Mouse (Mus musculus) midbrain, embryonic 11.5 days (tissue): Measurements from ENCODE around the gene Cd4. TPM values are rescaled to one million over a fixed set of nuclear protein-coding genes. Genes with fewer than 3 reads are reported as not detected.

Experiments
- ATAC-seq: fragments of 200-750 bp; cut with Nextera tagmentation; 2 replicates; pipeline ENCODE4 v1.8.0; 2017; ENCODE audit warnings: moderate TSS enrichment, moderate library complexity; ENCODE audit not compliant: low FRiP score
- DNase-seq: peaks from one replicate; pipeline ENCODE4 v3.0.0; 2015; ENCODE audit warnings: low spot score; ENCODE audit errors: missing footprints
- H3K27ac ChIP-seq: fragments of 300-500 bp; sonication (generic); 2 replicates; pipeline ENCODE4 v1.5.1; 2014; ENCODE audit warnings: low read depth, low read length
- H3K27me3 ChIP-seq: fragments of 300-500 bp; sonication (generic); 2 replicates; pipeline ENCODE4 v1.6.1; 2014; ENCODE audit warnings: mild to moderate bottlenecking, low read length, moderate library complexity, mixed read lengths; ENCODE audit not compliant: control insufficient read depth, insufficient read depth
- H3K36me3 ChIP-seq: fragments of 300-500 bp; sonication (generic); 2 replicates; pipeline ENCODE4 v1.6.1; 2014; ENCODE audit warnings: mild to moderate bottlenecking, low read length, moderate library complexity, mixed read lengths; ENCODE audit not compliant: control insufficient read depth, insufficient read depth
- H3K4me1 ChIP-seq: fragments of 300-500 bp; sonication (generic); 2 replicates; pipeline ENCODE4 v1.6.1; 2014; ENCODE audit warnings: low read length; ENCODE audit not compliant: control insufficient read depth, insufficient read depth
- H3K4me2 ChIP-seq: fragments of 300-500 bp; sonication (generic); 2 replicates; pipeline ENCODE4 v1.6.1; 2014; ENCODE audit warnings: mild to moderate bottlenecking, moderate library complexity
- H3K4me3 ChIP-seq: fragments of 300-500 bp; sonication (generic); 2 replicates; pipeline ENCODE4 v1.5.1; 2014; ENCODE audit warnings: low read depth, low read length
- H3K9ac ChIP-seq: fragments of 300-500 bp; sonication (generic); 2 replicates; pipeline ENCODE4 v1.6.1; 2014; ENCODE audit warnings: low read length
- H3K9me3 ChIP-seq: fragments of 300-500 bp; sonication (generic); 2 replicates; pipeline ENCODE4 v1.6.1; 2016; ENCODE audit warnings: low read length; ENCODE audit not compliant: control insufficient read depth
- WGBS: fragments of 180-500 bp; shearing (Covaris S2); extraction: QIAGEN DNeasy Blood & Tissue Kit; methylation state at CpG from one replicate; pipeline ENCODE4 v1.1.7; 2014; 5-methylcytosine and 5-hydroxymethylcytosine counted together
- polyA plus RNA-seq: library from polyadenylated mRNA; unstranded; fragments of >200 nt; fragmentation: Nextera tagmentation; extraction: Ambion mirVana; gene quantifications from 2 replicates; pipeline ENCODE4 v1.2.1, GENCODE M21; 2014

Gene Cd4
- polyA plus RNA-seq, 1 experiment from 2014 or later = not detected

DNA sequence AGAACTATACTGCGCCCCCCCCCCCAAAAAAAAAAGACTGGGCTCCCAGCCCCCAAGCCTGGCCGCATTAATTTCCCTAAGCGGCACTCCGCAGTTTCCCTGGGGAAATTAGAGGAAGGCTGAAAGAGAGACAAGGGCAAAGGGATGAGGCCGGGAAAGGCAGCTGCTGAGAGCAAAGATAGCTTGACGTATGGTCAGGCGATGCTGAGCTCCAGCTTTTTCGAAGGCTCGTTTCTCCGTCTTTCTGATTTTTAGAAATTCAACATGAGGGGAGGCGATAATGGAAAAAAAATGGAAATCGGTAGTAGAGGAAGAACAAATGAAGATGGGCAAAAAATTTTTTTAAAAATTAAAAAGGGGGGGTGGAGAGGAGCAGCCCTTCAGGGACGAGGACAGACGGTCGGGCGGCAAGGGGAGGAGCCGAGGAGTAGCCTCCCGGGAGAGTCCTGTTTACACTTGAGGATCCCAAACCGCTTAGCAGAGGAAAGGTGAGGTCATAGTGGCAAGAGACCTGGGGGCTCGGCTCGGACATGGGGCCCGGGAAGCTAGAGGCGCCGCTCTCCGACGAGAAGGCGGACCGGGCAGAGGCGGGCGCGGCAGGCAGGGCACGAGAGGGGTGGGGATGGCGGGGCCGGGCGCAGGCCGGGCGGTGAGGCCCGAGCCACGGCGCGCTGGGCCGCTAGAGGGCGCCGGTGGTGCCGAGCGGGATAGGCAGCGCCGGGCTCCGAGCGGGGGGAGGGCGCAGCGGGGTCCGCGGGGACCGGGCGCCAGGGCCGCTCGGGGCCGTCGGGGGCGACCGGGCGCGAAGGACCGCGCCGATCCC lies 28.9 kb upstream of the Cd4 start:
- WGBS = under 1% methylated on average over 60 of the region's 67 CpGs
- H3K4me1 ChIP-seq = peaks cover 47% of the 10 kb centered on the region
- no peaks in the 10 kb centered on the region for H3K9me3 ChIP-seq
- peak overlapping the region; percentile 97 for H3K4me2 ChIP-seq
- H3K4me3 ChIP-seq = peak overlapping the region; percentile 96
- ATAC-seq (peak; percentile 49), DNase-seq (peak; percentile 100)
- H3K36me3 ChIP-seq = peaks cover 8% of the 10 kb centered on the region; the same call in 1 of the 2 replicates
- H3K27ac ChIP-seq = peak overlapping the region; percentile 99
- H3K9ac ChIP-seq = peak overlapping the region; percentile 97
- H3K27me3 ChIP-seq = no peaks in the 10 kb centered on the region

DNA sequence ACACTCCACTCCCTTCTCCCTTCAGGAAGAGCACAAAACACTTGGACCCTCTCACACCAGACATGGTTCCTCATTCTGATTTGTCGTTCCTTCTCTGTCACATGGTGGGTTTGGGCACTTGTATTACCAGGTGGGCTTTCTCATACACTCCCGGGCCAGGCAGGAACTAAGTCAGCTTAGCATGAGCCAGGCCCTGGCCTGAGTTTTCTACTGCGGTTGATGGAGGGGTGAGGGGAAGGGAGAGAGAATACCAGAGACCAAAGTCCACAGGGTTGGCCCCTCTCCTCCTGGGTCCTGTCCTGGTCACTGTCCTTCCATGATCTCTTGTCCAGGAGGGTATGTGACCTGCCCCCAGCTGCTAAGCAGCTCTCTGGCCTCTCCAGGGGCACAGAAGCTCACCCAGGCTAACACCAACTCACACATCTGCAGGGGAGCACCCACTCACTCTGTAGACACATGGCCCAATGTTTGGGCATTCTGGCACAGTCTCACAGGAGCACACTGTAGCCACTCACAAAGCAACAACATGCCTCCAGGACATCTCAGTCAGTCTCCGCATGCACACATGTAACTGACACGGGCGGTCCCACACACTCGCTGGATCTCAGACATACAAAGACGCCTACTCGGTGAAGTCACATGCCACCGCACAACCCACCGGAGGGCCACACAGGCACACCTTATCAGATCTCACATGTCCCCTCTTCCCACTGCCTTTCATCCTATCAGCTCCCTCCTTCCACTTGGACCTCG lies 28.1 kb upstream of the Cd4 start:
- Histone ChIP-seq H3K4me3 (peak overlapping the region; percentile 96), H3K27me3 (no peaks in the 10 kb centered on the region), H3K4me2 (peak overlapping the region; percentile 97), H3K9me3 (no peaks in the 10 kb centered on the region), H3K27ac (peak overlapping the region; percentile 99), H3K36me3 (peaks cover 8% of the 10 kb centered on the region; the same call in 1 of the 2 replicates), H3K9ac (peak overlapping the region; percentile 97), H3K4me1 (peaks cover 49% of the 10 kb centered on the region)
- ATAC-seq (no peak), DNase-seq (peak; percentile 92)
- 4% methylated on average over 12 of the region's 12 CpGs for WGBS

DNA sequence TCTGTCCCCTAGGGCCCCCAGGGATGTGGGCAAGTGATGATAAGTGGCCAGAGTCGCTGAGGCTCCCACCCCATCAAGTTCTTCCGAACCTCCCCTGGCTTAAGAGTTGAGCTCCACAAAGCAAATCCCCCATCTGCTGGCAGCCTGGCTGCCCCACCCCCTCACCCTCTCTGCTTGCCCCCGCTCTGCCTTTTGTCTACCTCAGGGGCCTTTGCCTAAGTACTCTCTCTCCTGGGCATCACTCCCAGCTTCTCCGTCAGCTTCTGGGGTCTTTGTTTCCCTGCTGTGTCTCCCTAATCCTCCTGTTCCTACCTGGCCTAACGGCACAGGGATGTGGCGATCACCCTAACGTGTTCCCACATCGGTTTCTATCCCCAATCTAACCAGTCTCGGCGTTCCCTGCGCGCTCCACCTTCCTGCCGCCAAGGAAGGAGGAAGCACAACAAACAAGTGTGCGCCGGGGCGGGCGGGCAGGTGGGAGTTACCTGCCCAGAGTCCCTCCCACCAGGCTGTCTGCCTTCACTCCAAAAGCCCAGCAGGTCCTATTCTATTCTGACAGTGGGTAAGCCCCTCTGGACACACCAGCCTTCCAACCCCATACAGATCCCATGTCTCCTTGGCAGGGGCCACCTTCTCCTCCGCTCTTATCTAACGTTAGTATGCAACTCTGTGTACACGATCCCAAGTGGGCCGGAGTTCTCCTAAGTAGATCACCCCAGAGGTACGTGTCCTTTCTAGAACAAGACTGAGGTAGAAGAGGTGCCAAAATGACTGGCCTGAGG lies 27.3 kb upstream of the Cd4 start:
- Histone ChIP-seq H3K27me3 (peaks cover 5% of the 10 kb centered on the region; the same call in 1 of the 2 replicates), H3K4me3 (peak overlapping the region; percentile 96), H3K27ac (peak overlapping the region; percentile 99), H3K36me3 (peaks cover 8% of the 10 kb centered on the region; the same call in 1 of the 2 replicates), H3K4me2 (peak overlapping the region; percentile 97), H3K4me1 (peaks cover 45% of the 10 kb centered on the region), H3K9me3 (no peaks in the 10 kb centered on the region), H3K9ac (peak overlapping the region; percentile 97)
- ATAC-seq (no peak), DNase-seq (peak; percentile 93)
- WGBS = 4% methylated on average over 22 of the region's 22 CpGs

DNA sequence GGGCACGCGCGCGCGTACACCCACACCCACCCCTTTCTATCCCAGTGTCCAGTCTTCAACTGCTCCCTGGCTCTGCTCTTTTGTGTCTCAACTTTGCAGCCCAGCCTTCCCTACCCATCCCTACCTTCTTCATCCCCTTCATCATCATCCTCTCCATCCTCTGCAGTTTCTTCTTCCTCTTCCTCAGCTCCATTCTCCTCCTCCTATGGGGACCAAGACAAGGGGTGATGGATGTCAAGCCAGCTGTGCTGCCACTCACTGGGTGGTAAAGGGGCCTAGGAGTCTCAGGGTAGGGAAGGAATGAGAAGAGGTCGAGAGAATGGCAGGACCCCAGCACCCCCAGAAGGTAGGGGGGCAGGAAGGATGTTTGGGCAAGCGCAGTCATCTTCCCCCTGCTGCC lies 26.5 kb upstream of the Cd4 start:
- ATAC-seq (no peak), DNase-seq (peak; percentile 75)
- H3K27ac ChIP-seq = peak overlapping the region; percentile 30; the same call in 1 of the 2 replicates
- 81% methylated on average over 7 of the region's 7 CpGs for WGBS
- H3K9ac ChIP-seq = peak overlapping the region; percentile 97
- H3K4me3 ChIP-seq = 0 out of 2 replicates have a peak overlapping the region, but pooled peaks have one; percentile 96
- H3K4me1 ChIP-seq = peaks cover 48% of the 10 kb centered on the region
- peak overlapping the region; percentile 97 for H3K4me2 ChIP-seq
- peaks cover 14% of the 10 kb centered on the region for H3K27me3 ChIP-seq
- H3K9me3 ChIP-seq = no peaks in the 10 kb centered on the region
- peaks cover 8% of the 10 kb centered on the region; the same call in 1 of the 2 replicates for H3K36me3 ChIP-seq

DNA sequence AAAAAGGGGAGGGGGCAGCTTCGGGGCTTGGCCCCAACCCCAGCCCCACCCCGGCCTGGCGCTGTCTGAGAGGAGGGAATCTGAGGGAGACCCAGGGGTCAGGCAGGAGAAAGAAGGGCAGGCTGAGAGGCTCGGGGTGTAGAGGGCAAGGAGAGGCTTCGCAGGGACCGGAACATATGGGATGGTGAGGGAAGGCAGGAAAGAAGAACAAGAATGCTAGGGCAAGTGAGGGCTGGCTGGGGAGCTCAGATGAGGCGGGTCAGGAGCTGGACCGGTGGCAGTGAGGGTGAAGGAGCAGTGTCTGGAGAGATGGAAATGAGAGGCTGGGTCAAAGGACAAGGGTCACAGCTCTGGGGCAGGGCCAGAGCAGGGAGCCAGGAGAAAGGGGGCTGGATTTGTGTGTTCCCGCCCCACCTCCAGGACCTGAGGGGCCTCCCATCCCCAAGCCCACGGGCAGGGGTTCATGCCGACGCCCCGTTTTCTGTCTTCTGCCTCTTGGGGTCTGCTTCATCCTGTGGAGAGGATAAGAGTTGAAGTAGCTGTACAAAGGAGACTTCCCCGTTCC lies 25.8 kb upstream of the Cd4 start:
- H3K9me3 ChIP-seq = no peaks in the 10 kb centered on the region
- no peak for ATAC-seq
- DNase-seq = peak; percentile 83
- no peak overlapping the region for H3K4me2 ChIP-seq
- H3K9ac ChIP-seq = no peak overlapping the region
- 53% methylated on average over 14 of the region's 14 CpGs for WGBS
- H3K27me3 ChIP-seq = peaks cover 14% of the 10 kb centered on the region
- peaks cover 8% of the 10 kb centered on the region; the same call in 1 of the 2 replicates for H3K36me3 ChIP-seq
- H3K4me3 ChIP-seq = no peak overlapping the region
- H3K4me1 ChIP-seq = peaks cover 44% of the 10 kb centered on the region
- peak overlapping the region; percentile 30; the same call in 1 of the 2 replicates for H3K27ac ChIP-seq

DNA sequence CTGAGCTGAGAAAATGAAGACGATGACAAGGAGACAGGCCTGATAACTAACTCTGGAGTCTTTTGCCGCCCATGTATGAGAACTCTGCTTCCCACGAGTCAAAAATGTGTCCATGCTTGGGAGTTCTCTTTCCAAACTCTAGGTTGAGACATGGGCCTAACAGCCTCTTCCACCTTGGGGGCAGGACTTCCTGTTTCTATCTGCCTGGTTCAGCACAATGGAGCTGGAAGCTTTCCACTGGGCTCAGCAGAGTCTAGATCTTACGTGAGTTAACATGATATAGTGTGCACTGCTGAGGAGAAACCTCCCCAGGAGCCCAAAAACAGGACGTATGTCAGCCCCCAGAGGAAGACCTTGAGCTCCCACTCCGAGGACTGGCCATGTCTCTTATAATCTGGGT lies 25.2 kb upstream of the Cd4 start:
- Histone ChIP-seq H3K4me1 (peaks cover 38% of the 10 kb centered on the region), H3K9ac (no peak overlapping the region), H3K9me3 (no peaks in the 10 kb centered on the region), H3K4me2 (no peak overlapping the region), H3K36me3 (peaks cover 8% of the 10 kb centered on the region; the same call in 1 of the 2 replicates), H3K27ac (no peak overlapping the region), H3K4me3 (no peak overlapping the region), H3K27me3 (peaks cover 17% of the 10 kb centered on the region)
- DNase-seq (peak; percentile 84), ATAC-seq (no peak)
- WGBS = 61% methylated on average over 6 of the region's 6 CpGs

DNA sequence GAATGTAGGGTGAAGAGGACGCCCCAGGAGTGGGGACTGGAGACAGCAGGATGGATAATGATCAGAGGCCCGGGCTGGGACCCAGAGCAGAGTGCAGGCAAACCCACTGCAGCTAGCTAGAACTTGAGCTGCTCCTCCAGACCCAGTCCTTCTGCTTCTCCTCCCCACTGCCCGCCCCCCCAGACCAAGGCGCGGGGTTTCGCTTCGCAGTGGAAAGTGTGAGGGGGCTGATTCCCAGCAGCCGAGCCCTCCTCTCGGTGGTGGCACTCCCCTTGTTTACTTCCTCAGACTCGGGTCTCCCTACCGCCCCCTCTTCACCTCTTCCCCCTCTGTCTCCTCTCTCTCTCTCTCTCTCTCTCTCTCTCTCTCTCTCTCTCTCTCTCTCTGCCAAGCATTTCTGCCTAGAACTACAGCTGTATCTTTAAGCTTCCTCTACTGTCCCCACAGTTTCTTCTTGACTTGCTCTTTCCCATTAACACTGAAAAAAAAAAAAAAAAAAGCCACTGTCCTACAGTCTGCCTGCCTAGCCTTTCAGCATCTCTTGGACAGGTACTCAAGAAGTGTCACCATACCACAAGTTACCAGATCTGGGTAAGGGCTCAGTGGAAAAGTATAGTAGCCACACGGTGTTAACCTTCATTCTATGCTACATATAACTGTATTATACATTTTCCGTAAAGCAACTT lies 23.7 kb upstream of the Cd4 start, which contains the start of gene Lag3:
Gene Lag3 (minus strand): TSS at position 173 of the 686 bp plus-strand sequence.
- no peak within 1 kb of the TSS for H3K27ac ChIP-seq

DNA sequence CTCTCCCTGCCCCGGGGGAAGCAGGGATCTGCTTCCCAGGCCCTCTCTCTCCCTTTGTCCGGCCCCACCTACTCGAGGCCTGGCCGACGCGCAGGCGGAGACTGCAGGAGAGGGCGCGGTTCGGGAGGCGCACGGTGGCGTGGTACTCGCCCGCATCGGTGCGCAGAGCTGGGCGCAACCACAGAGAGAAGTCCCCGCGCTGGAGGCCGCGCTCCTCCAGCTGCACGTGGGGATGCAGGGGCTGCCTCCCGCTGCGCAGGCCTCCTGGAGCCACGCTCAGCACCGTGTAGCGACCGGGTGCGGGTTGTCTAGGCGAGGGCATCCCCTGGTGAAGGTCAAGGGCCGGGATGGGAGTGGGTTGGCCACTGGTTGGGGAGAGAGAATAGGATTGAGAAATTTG lies 22.0 kb upstream of the Cd4 start:
- peak; percentile 26; the same call in 1 of the 2 replicates for ATAC-seq
- Histone ChIP-seq H3K9ac (peak overlapping the region; percentile 48), H3K4me2 (peak overlapping the region; percentile 34), H3K4me3 (peak overlapping the region; percentile 8; the same call in 1 of the 2 replicates), H3K27me3 (peaks cover 17% of the 10 kb centered on the region), H3K36me3 (peaks cover 8% of the 10 kb centered on the region; the same call in 1 of the 2 replicates), H3K4me1 (peaks cover 30% of the 10 kb centered on the region), H3K27ac (no peak overlapping the region), H3K9me3 (no peaks in the 10 kb centered on the region)
- WGBS = 3% methylated on average over 32 of the region's 32 CpGs
- peak; percentile 85 for DNase-seq

More for the DNA sequence above, 23.7 kb upstream of the Cd4 start, which contains the start of gene Lag3:
- Histone ChIP-seq H3K4me2 (no peak within 1 kb of the TSS), H3K9ac (no peak within 1 kb of the TSS; the same call in 1 of the 2 replicates), H3K9me3 (no peaks in the 10 kb centered on the region), H3K4me1 (peaks cover 37% of the 10 kb centered on the region), H3K27me3 (peaks cover 17% of the 10 kb centered on the region), H3K36me3 (peaks cover 8% of the 10 kb centered on the region; the same call in 1 of the 2 replicates), H3K4me3 (no peak within 1 kb of the TSS)
- 18% methylated on average over 12 of the region's 13 CpGs for WGBS
- ATAC-seq = no peak
- DNase-seq = peak; percentile 85
